Mouse (Mus musculus) liver, adult 2 months (tissue): ENCODE results near the gene Arpc1a.

Experiments used
- CTCF ChIP-seq: fragments of 200-500 bp; IDR thresholded peaks from 2 replicates; pipeline ENCODE4 v1.5.1; 2011; ENCODE audit warnings: low read depth, low read length, control low read depth
- POLR2A ChIP-seq: fragments of 200-500 bp; IDR thresholded peaks from 2 replicates; pipeline ENCODE4 v1.6.1; 2011; ENCODE audit warnings: low read length, control low read depth; ENCODE audit not compliant: insufficient read depth; ENCODE audit errors: extremely low read depth

DNA sequence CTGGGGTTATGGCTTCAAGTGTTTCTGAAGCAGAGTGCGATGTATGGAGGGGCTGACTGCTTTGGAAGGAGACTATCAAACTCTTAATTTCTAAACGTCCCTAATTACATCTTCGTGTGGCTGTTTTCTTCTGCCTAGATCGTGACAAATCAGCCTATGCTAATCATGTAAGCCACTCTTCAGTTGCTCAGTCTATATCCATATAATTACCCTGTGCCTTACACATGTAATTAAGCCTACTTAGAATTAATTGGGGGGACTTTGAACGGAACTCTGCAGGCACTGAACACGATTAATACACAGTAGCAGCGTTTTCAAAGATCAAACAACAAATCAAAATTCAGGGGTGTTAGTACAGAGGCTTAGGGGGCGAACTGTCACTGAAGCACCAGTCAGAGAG is 25.7 kb upstream of the Arpc1a start:
- TF ChIP-seq POLR2A (no peak), CTCF (no peak)
